Mouse (Mus musculus) forebrain, embryonic 10.5 days (tissue): Measurements from ENCODE around the gene Il20rb. TPM values are rescaled to one million over a fixed set of nuclear protein-coding genes. Genes with fewer than 3 reads are reported as not detected.

Experiments used
- polyA plus RNA-seq: library from polyadenylated mRNA; unstranded; fragments of >200 nt; fragmentation: Nextera tagmentation; extraction: Ambion mirVana; gene quantifications from 2 replicates; pipeline ENCODE4 v1.2.1, GENCODE M21; 2016

Gene Il20rb
- polyA plus RNA-seq, 1 experiment from 2014 or later, result 1.8 TPM

Other genes with a start within 250 kb of the Il20rb start
- 65.6 and 70.0 TPM in 2 replicates for gene Nck1, start 59.3 kb upstream of the Il20rb start, polyA plus RNA-seq
- 4.8 and 6.7 TPM in 2 replicates for gene Slc35g2, start 84.3 kb upstream of the Il20rb start, polyA plus RNA-seq
- 52.3 and 53.9 TPM in 2 replicates for gene Stag1, start 111.0 kb upstream of the Il20rb start, polyA plus RNA-seq